Mouse (Mus musculus) forebrain, embryonic 13.5 days (tissue): ENCODE measurements at regions not wholly inside any gene's neighbourhood (a gene's known extent, or its start where the extent isn't known, plus 50 kb on each side); places are given as distances from the start of the nearest gene placed in this dataset.
"Not testable (repeated sequence)": the region's sequence is repeated elsewhere in the genome, so short reads cannot be mapped to it uniquely, and the experiment has no call there.

ENCODE experiments used
- ATAC-seq: fragments of 200-750 bp; cut with Nextera tagmentation; 2 replicates; pipeline ENCODE4 v1.8.0; 2017
- H3K27ac ChIP-seq: fragments of 300-500 bp; sonication (generic); 2 replicates; pipeline ENCODE4 v1.5.1; 2015; ENCODE audit warnings: inconsistent platforms, mild to moderate bottlenecking, moderate library complexity
- H3K27me3 ChIP-seq: fragments of 300-500 bp; sonication (generic); 2 replicates; pipeline ENCODE4 v1.6.1; 2015; ENCODE audit warnings: mild to moderate bottlenecking, inconsistent platforms
- H3K36me3 ChIP-seq: fragments of 300-500 bp; sonication (generic); 2 replicates; pipeline ENCODE4 v1.6.1; 2015; ENCODE audit warnings: mild to moderate bottlenecking, inconsistent platforms; ENCODE audit not compliant: poor library complexity, severe bottlenecking
- H3K4me1 ChIP-seq: fragments of 300-500 bp; sonication (generic); 2 replicates; pipeline ENCODE4 v1.6.1; 2015; ENCODE audit warnings: inconsistent platforms
- H3K4me2 ChIP-seq: fragments of 300-500 bp; sonication (generic); 2 replicates; pipeline ENCODE4 v1.6.1; 2015; ENCODE audit warnings: inconsistent platforms, mild to moderate bottlenecking, moderate library complexity
- H3K4me3 ChIP-seq: fragments of 300-500 bp; sonication (generic); 2 replicates; pipeline ENCODE4 v1.5.1; 2015; ENCODE audit warnings: mild to moderate bottlenecking, inconsistent platforms
- H3K9ac ChIP-seq: fragments of 300-500 bp; sonication (generic); 2 replicates; pipeline ENCODE4 v1.6.1; 2015; ENCODE audit warnings: mild to moderate bottlenecking, inconsistent platforms
- H3K9me3 ChIP-seq: fragments of 300-500 bp; sonication (generic); replicated peaks from 2 replicates; pipeline ENCODE4 v1.6.1; 2016; ENCODE audit warnings: inconsistent platforms
- WGBS: fragments of 180-500 bp; shearing (Covaris S2); methylation state at CpG from one replicate; pipeline ENCODE4 v1.1.7; 2015; 5-methylcytosine and 5-hydroxymethylcytosine counted together

DNA sequence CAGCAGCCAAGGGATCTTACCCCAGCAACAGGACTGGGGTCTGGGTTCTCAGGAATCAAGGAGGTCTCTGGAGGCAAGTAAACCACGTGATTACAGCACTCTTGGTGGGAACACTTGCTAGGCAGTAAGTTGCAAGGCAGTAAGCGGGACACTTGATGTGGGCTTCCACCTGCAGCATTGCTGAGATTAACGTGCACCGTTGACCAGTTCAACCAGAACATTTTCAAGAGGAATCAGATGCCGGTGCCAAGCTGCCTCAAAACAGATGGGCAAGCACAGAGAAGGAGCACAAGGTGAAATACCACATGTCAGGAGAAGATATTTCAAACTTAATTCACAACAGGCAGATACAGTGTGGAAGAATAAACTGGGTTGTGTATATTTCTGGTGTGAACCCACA is 190.9 kb downstream of the Osr1 start:
- Histone ChIP-seq H3K27ac (no peak overlapping the region), H3K4me3 (no peak overlapping the region), H3K36me3 (no peaks in the 10 kb centered on the region), H3K9ac (no peak overlapping the region), H3K4me2 (no peak overlapping the region), H3K9me3 (no peaks in the 10 kb centered on the region), H3K4me1 (no peaks in the 10 kb centered on the region), H3K27me3 (no peaks in the 10 kb centered on the region)
- WGBS = 71% methylated on average over 5 of the region's 5 CpGs
- no peak for ATAC-seq

DNA sequence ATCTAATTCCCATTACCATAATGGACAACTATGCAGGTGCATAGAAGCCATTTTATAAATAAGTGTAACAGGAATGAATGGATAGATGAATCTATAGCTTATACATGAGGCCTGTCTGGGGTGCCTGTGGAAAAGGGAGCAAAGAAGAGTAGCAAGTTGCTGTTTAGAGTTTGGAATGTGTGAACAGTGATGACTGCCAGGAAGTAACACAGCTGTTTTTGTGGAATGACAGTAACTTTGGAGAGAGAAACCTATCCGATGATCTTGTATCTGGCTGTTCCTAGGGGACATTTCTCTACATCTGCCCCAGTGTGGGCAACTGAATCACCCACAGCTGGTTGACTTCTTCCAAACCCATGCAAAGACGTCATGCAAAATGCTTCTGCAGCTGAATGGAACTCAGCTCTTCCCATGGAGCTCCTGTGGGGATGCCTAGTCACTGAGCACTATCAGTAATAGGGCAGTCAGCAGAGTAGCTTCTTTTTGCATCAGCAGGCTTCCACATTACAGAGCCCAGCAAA is 192.4 kb downstream of the Osr1 start:
- not testable (repeated sequence) for H3K27me3 ChIP-seq, H3K9me3 ChIP-seq, ATAC-seq, H3K27ac ChIP-seq, H3K4me3 ChIP-seq, H3K4me2 ChIP-seq, H3K9ac ChIP-seq, H3K4me1 ChIP-seq, H3K36me3 ChIP-seq
- 74% methylated on average over 2 of the region's 2 CpGs for WGBS

DNA sequence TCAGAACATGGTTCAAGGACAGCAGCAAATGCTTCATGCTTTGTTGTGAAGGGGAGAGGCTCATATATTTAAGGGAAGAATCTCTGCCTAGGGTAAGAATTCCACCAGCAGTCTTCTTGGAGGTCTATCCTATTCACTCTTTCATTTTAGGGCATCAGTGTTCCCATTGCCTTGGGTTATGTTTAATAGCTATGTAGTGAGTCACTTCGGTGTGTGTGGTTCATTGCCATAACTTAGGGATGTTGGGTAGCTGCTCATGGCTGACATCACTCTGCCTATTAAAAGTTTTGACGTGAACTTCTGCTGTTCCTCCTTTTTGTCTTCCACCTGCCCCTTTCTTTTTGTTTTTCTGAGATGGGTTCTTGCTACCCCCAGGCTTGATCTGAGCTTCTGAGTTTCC is 192.9 kb downstream of the Osr1 start:
- no peak overlapping the region for H3K4me3 ChIP-seq
- no peak overlapping the region for H3K4me2 ChIP-seq
- no peak overlapping the region for H3K9ac ChIP-seq

GRCm38 (mm10) chr12:9770908-9771307 is 201.0 kb downstream of the Osr1 start:
- Histone ChIP-seq H3K4me2 (no peak overlapping the region), H3K4me1 (no peaks in the 10 kb centered on the region), H3K27me3 (no peaks in the 10 kb centered on the region), H3K9ac (no peak overlapping the region), H3K27ac (no peak overlapping the region), H3K36me3 (no peaks in the 10 kb centered on the region), H3K4me3 (no peak overlapping the region), H3K9me3 (no peaks in the 10 kb centered on the region)
- ATAC-seq = no peak
- 91% methylated on average over 4 of the region's 4 CpGs for WGBS

More for the DNA sequence above, 192.9 kb downstream of the Osr1 start:
- Histone ChIP-seq H3K9me3 (no peaks in the 10 kb centered on the region), H3K27ac (no peak overlapping the region), H3K36me3 (no peaks in the 10 kb centered on the region), H3K27me3 (no peaks in the 10 kb centered on the region), H3K4me1 (no peaks in the 10 kb centered on the region)
- ATAC-seq = no peak
- 91% methylated on average over 2 of the region's 2 CpGs for WGBS

GRCm38 (mm10) chr12:9772875-9773274 is 203.0 kb downstream of the Osr1 start:
- Histone ChIP-seq H3K4me1 (no peaks in the 10 kb centered on the region), H3K27ac (no peak overlapping the region), H3K4me2 (no peak overlapping the region), H3K9me3 (no peaks in the 10 kb centered on the region), H3K27me3 (no peaks in the 10 kb centered on the region), H3K4me3 (no peak overlapping the region), H3K36me3 (no peaks in the 10 kb centered on the region), H3K9ac (no peak overlapping the region)
- WGBS = 93% methylated on average over 1 of the region's 1 CpGs
- ATAC-seq = no peak

DNA sequence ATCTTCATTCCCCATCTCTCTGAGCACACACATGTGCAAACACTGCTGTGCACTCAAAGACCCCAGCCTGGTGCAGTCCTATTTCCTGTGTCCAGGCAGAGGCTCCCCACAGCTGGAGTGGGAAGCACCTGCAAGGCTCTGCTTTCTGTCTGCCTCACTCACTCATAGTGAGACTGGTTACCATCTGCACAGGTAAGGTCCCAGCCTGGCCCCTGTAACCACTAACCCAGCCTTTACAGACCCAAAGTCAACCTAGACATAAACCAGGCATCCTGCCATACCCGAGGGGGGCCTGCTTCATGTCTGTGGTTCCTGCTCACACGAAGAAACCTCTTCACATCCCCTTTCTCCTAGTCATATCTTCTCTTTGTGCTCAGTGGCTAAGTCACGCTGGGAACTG is 232.4 kb downstream of the Osr1 start:
- no peak overlapping the region for H3K27ac ChIP-seq
- H3K4me1 ChIP-seq = no peaks in the 10 kb centered on the region
- 70% methylated on average over 3 of the region's 3 CpGs for WGBS
- no peaks in the 10 kb centered on the region for H3K9me3 ChIP-seq
- no peak overlapping the region for H3K4me3 ChIP-seq
- no peaks in the 10 kb centered on the region for H3K27me3 ChIP-seq
- ATAC-seq = no peak
- H3K9ac ChIP-seq = no peak overlapping the region
- no peak overlapping the region for H3K4me2 ChIP-seq
- H3K36me3 ChIP-seq = no peaks in the 10 kb centered on the region

- 77% methylated on average over 1 of the region's 1 CpGs for WGBS
- Histone ChIP-seq H3K4me1 (no peaks in the 10 kb centered on the region), H3K27ac (no peak overlapping the region), H3K4me2 (no peak overlapping the region), H3K9ac (no peak overlapping the region), H3K36me3 (no peaks in the 10 kb centered on the region), H3K9me3 (no peaks in the 10 kb centered on the region), H3K27me3 (no peaks in the 10 kb centered on the region), H3K4me3 (no peak overlapping the region)
- ATAC-seq = no peak
Observed at GRCm38 (mm10) chr12:9807406-9807805, 237.5 kb downstream of the Osr1 start.

GRCm38 (mm10) chr12:9833273-9833672 is 263.4 kb downstream of the Osr1 start:
- WGBS = 56% methylated on average over 3 of the region's 3 CpGs
- no peak overlapping the region for H3K4me2 ChIP-seq

GRCm38 (mm10) chr12:9839198-9839845 is 269.4 kb downstream of the Osr1 start:
- Histone ChIP-seq H3K4me2 (no peak overlapping the region), H3K36me3 (no peaks in the 10 kb centered on the region), H3K27me3 (no peaks in the 10 kb centered on the region), H3K9me3 (no peaks in the 10 kb centered on the region), H3K4me1 (no peaks in the 10 kb centered on the region), H3K9ac (no peak overlapping the region), H3K4me3 (no peak overlapping the region), H3K27ac (no peak overlapping the region)
- ATAC-seq = no peak
- 74% methylated on average over 5 of the region's 5 CpGs for WGBS

More at GRCm38 (mm10) chr12:9833273-9833672, 263.4 kb downstream of the Osr1 start:
- no peak overlapping the region for H3K27ac ChIP-seq
- no peaks in the 10 kb centered on the region for H3K36me3 ChIP-seq
- H3K4me3 ChIP-seq = no peak overlapping the region
- H3K9ac ChIP-seq = no peak overlapping the region
- no peaks in the 10 kb centered on the region for H3K9me3 ChIP-seq
- H3K27me3 ChIP-seq = no peaks in the 10 kb centered on the region
- no peak for ATAC-seq
- no peaks in the 10 kb centered on the region for H3K4me1 ChIP-seq

GRCm38 (mm10) chr12:9839949-9840348 is 270.0 kb downstream of the Osr1 start:
- 94% methylated on average over 2 of the region's 2 CpGs for WGBS
- no peaks in the 10 kb centered on the region for H3K4me1 ChIP-seq
- no peak for ATAC-seq
- H3K9ac ChIP-seq = no peak overlapping the region
- H3K27ac ChIP-seq = no peak overlapping the region
- no peaks in the 10 kb centered on the region for H3K27me3 ChIP-seq
- no peak overlapping the region for H3K4me2 ChIP-seq
- H3K9me3 ChIP-seq = no peaks in the 10 kb centered on the region
- H3K36me3 ChIP-seq = no peaks in the 10 kb centered on the region
- H3K4me3 ChIP-seq = no peak overlapping the region

- Histone ChIP-seq H3K27ac (no peak overlapping the region), H3K9ac (no peak overlapping the region), H3K4me2 (no peak overlapping the region), H3K27me3 (no peaks in the 10 kb centered on the region), H3K4me1 (no peaks in the 10 kb centered on the region), H3K9me3 (no peaks in the 10 kb centered on the region), H3K36me3 (no peaks in the 10 kb centered on the region), H3K4me3 (no peak overlapping the region)
- ATAC-seq = no peak
- WGBS = 87% methylated on average over 2 of the region's 2 CpGs
Observed at GRCm38 (mm10) chr12:9847034-9847433, 277.1 kb downstream of the Osr1 start.

DNA sequence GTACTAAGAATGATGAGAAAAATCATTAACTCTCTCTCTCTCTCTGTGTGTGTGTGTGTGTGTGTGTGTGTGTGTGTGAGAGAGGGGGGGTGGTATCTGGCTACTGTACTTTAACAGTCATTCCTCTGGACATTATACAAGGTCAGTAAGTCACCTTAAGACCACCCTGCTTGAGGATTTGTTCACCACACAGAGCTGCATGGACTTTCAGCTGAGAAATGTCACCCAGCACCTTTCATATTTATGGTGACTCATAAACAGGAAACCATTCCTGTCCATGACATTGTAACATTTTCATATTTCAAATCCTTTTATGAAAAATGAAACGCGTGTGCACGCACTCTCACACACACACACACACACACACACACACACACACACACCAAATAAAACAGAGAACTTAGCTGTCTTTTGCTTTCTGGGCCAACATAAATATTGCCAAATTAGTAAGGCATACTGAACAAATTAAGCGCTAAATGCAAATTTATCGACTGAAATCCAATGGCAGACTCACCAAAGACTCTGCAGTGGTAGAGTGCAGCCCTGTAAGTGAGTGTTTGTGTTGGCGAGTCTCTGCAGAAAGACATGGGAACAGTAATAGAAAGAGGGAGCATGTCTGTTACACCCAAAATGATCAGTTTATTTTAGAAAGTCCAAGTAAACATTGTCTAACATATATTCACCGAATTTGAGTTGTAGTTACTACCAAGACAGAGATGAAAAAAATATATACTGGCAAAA is 277.7 kb downstream of the Osr1 start:
- no peak overlapping the region for H3K4me3 ChIP-seq
- no peaks in the 10 kb centered on the region for H3K4me1 ChIP-seq
- H3K27ac ChIP-seq = no peak overlapping the region
- no peaks in the 10 kb centered on the region for H3K9me3 ChIP-seq
- 89% methylated on average over 7 of the region's 7 CpGs for WGBS
- no peaks in the 10 kb centered on the region for H3K27me3 ChIP-seq
- no peak overlapping the region for H3K9ac ChIP-seq
- no peak overlapping the region for H3K4me2 ChIP-seq
- H3K36me3 ChIP-seq = no peaks in the 10 kb centered on the region
- ATAC-seq = no peak
